Mouse (Mus musculus): ENCODE measurements around the gene Fam83e. TPM values are rescaled to one million over a fixed set of nuclear protein-coding genes. Genes with fewer than 3 reads are reported as not detected.

Gene Fam83e
- polyA plus RNA-seq, 1 experiment from 2014 or later: 16.0 TPM

GRCm38 (mm10) chr7:45700301-45701015, 20.6 kb upstream of the Fam83e start:
- peak overlapping the region; percentile 57 for H3K4me2 ChIP-seq (ENCODE audit: low read depth, low read length)
- no peaks in the 10 kb centered on the region for H3K9me3 ChIP-seq (replicated peaks; ENCODE audit: control insufficient read depth, low read length)
- 2% methylated on average over 20 of the region's 20 CpGs for WGBS
- H3K27me3 ChIP-seq (ENCODE audit: control insufficient read depth, insufficient read depth, low read length): peaks cover 20% of the 10 kb centered on the region; the same call in 1 of the 2 replicates
- H3K36me3 ChIP-seq (ENCODE audit: control insufficient read depth, insufficient read depth, low read length): no peaks in the 10 kb centered on the region
- H3K4me1 ChIP-seq (ENCODE audit: control insufficient read depth, insufficient read depth, low read length): peaks cover 19% of the 10 kb centered on the region
- H3K27ac ChIP-seq (ENCODE audit: low read length): no peak overlapping the region
- no peak for ATAC-seq (ENCODE audit: insufficient read depth, low FRiP score)
- H3K4me3 ChIP-seq (replicated peaks; ENCODE audit: low read length): peak overlapping the region; percentile 40
- H3K9ac ChIP-seq (ENCODE audit: low read length): peak overlapping the region; percentile 54

- Histone ChIP-seq H3K27ac (ENCODE audit: low read length) (peak overlapping the region; percentile 5; the same call in 1 of the 2 replicates), H3K4me2 (ENCODE audit: low read depth, low read length) (peak overlapping the region; percentile 57), H3K4me1 (ENCODE audit: control insufficient read depth, insufficient read depth, low read length) (peaks cover 25% of the 10 kb centered on the region), H3K36me3 (ENCODE audit: control insufficient read depth, insufficient read depth, low read length) (no peaks in the 10 kb centered on the region), H3K9ac (ENCODE audit: low read length) (peak overlapping the region; percentile 54), H3K27me3 (ENCODE audit: control insufficient read depth, insufficient read depth, low read length) (peaks cover 20% of the 10 kb centered on the region; the same call in 1 of the 2 replicates), H3K9me3 (replicated peaks; ENCODE audit: control insufficient read depth, low read length) (no peaks in the 10 kb centered on the region), H3K4me3 (replicated peaks; ENCODE audit: low read length) (peak overlapping the region; percentile 40)
- ATAC-seq (ENCODE audit: insufficient read depth, low FRiP score): no peak
- WGBS: 36% methylated on average over 11 of the region's 11 CpGs
These were observed 19.9 kb upstream of the Fam83e start for GRCm38 (mm10) chr7:45701072-45701471.

- Histone ChIP-seq H3K4me1 (ENCODE audit: control insufficient read depth, insufficient read depth, low read length) (peaks cover 28% of the 10 kb centered on the region), H3K9ac (ENCODE audit: low read length) (no peak overlapping the region), H3K36me3 (ENCODE audit: control insufficient read depth, insufficient read depth, low read length) (no peaks in the 10 kb centered on the region), H3K9me3 (replicated peaks; ENCODE audit: control insufficient read depth, low read length) (no peaks in the 10 kb centered on the region), H3K27ac (ENCODE audit: low read length) (no peak overlapping the region), H3K4me3 (replicated peaks; ENCODE audit: low read length) (0 out of 2 replicates have a peak overlapping the region, but pooled peaks have one; percentile 40), H3K27me3 (ENCODE audit: control insufficient read depth, insufficient read depth, low read length) (peaks cover 20% of the 10 kb centered on the region; the same call in 1 of the 2 replicates), H3K4me2 (ENCODE audit: low read depth, low read length) (0 out of 2 replicates have a peak overlapping the region, but pooled peaks have one; percentile 57)
- WGBS: 88% methylated on average over 11 of the region's 11 CpGs
- no peak for ATAC-seq (ENCODE audit: insufficient read depth, low FRiP score)
These were observed 19.4 kb upstream of the Fam83e start for GRCm38 (mm10) chr7:45701607-45702006.

- H3K4me2 ChIP-seq (ENCODE audit: low read depth, low read length): no peak overlapping the region
- peaks cover 33% of the 10 kb centered on the region for H3K4me1 ChIP-seq (ENCODE audit: control insufficient read depth, insufficient read depth, low read length)
- ATAC-seq (ENCODE audit: insufficient read depth, low FRiP score): no peak
- H3K9me3 ChIP-seq (replicated peaks; ENCODE audit: control insufficient read depth, low read length): no peaks in the 10 kb centered on the region
- H3K27ac ChIP-seq (ENCODE audit: low read length): no peak overlapping the region
- H3K9ac ChIP-seq (ENCODE audit: low read length): no peak overlapping the region
- H3K4me3 ChIP-seq (replicated peaks; ENCODE audit: low read length): no peak overlapping the region
- H3K36me3 ChIP-seq (ENCODE audit: control insufficient read depth, insufficient read depth, low read length): no peaks in the 10 kb centered on the region
- H3K27me3 ChIP-seq (ENCODE audit: control insufficient read depth, insufficient read depth, low read length): peaks cover 20% of the 10 kb centered on the region; the same call in 1 of the 2 replicates
- 94% methylated on average over 11 of the region's 11 CpGs for WGBS
These were observed 18.7 kb upstream of the Fam83e start for GRCm38 (mm10) chr7:45702316-45702715.

GRCm38 (mm10) chr7:45702809-45703520, 18.0 kb upstream of the Fam83e start:
- peaks cover 37% of the 10 kb centered on the region for H3K4me1 ChIP-seq (ENCODE audit: control insufficient read depth, insufficient read depth, low read length)
- no peak overlapping the region for H3K4me2 ChIP-seq (ENCODE audit: low read depth, low read length)
- no peak overlapping the region for H3K9ac ChIP-seq (ENCODE audit: low read length)
- no peak overlapping the region for H3K4me3 ChIP-seq (replicated peaks; ENCODE audit: low read length)
- H3K9me3 ChIP-seq (replicated peaks; ENCODE audit: control insufficient read depth, low read length): no peaks in the 10 kb centered on the region
- no peak for ATAC-seq (ENCODE audit: insufficient read depth, low FRiP score)
- peaks cover 20% of the 10 kb centered on the region; the same call in 1 of the 2 replicates for H3K27me3 ChIP-seq (ENCODE audit: control insufficient read depth, insufficient read depth, low read length)
- H3K27ac ChIP-seq (ENCODE audit: low read length): no peak overlapping the region
- WGBS: 87% methylated on average over 17 of the region's 17 CpGs
- no peaks in the 10 kb centered on the region for H3K36me3 ChIP-seq (ENCODE audit: control insufficient read depth, insufficient read depth, low read length)

GRCm38 (mm10) chr7:45703521-45704033, 17.4 kb upstream of the Fam83e start:
- peak overlapping the region; percentile 77 for H3K9ac ChIP-seq (ENCODE audit: low read length)
- ATAC-seq (ENCODE audit: insufficient read depth, low FRiP score): no peak

GRCm38 (mm10) chr7:45704046-45704559, 16.9 kb upstream of the Fam83e start:
- WGBS: under 1% methylated on average over 13 of the region's 13 CpGs
- peak; percentile 54 for ATAC-seq (ENCODE audit: insufficient read depth, low FRiP score)
- Histone ChIP-seq H3K4me2 (ENCODE audit: low read depth, low read length) (peak overlapping the region; percentile 93), H3K9ac (ENCODE audit: low read length) (peak overlapping the region; percentile 77), H3K36me3 (ENCODE audit: control insufficient read depth, insufficient read depth, low read length) (no peaks in the 10 kb centered on the region), H3K27ac (ENCODE audit: low read length) (peak overlapping the region; percentile 90), H3K4me1 (ENCODE audit: control insufficient read depth, insufficient read depth, low read length) (peaks cover 43% of the 10 kb centered on the region), H3K4me3 (replicated peaks; ENCODE audit: low read length) (peak overlapping the region; percentile 71), H3K27me3 (ENCODE audit: control insufficient read depth, insufficient read depth, low read length) (peaks cover 14% of the 10 kb centered on the region; the same call in 1 of the 2 replicates), H3K9me3 (replicated peaks; ENCODE audit: control insufficient read depth, low read length) (no peaks in the 10 kb centered on the region)

More at GRCm38 (mm10) chr7:45703521-45704033, 17.4 kb upstream of the Fam83e start:
- Histone ChIP-seq H3K4me3 (replicated peaks; ENCODE audit: low read length) (peak overlapping the region; percentile 71), H3K27ac (ENCODE audit: low read length) (peak overlapping the region; percentile 90), H3K4me2 (ENCODE audit: low read depth, low read length) (peak overlapping the region; percentile 93), H3K4me1 (ENCODE audit: control insufficient read depth, insufficient read depth, low read length) (peaks cover 43% of the 10 kb centered on the region), H3K27me3 (ENCODE audit: control insufficient read depth, insufficient read depth, low read length) (peaks cover 19% of the 10 kb centered on the region; the same call in 1 of the 2 replicates), H3K9me3 (replicated peaks; ENCODE audit: control insufficient read depth, low read length) (no peaks in the 10 kb centered on the region), H3K36me3 (ENCODE audit: control insufficient read depth, insufficient read depth, low read length) (no peaks in the 10 kb centered on the region)
- 38% methylated on average over 12 of the region's 12 CpGs for WGBS

- Histone ChIP-seq H3K4me1 (ENCODE audit: control insufficient read depth, insufficient read depth, low read length) (peaks cover 41% of the 10 kb centered on the region), H3K9me3 (replicated peaks; ENCODE audit: control insufficient read depth, low read length) (no peaks in the 10 kb centered on the region), H3K4me3 (replicated peaks; ENCODE audit: low read length) (peak within 1 kb of the TSS; percentile 71), H3K27ac (ENCODE audit: low read length) (peak within 1 kb of the TSS; percentile 97), H3K36me3 (ENCODE audit: control insufficient read depth, insufficient read depth, low read length) (no peaks in the 10 kb centered on the region; the same call in 1 of the 2 replicates), H3K9ac (ENCODE audit: low read length) (peak within 1 kb of the TSS; percentile 80), H3K4me2 (ENCODE audit: low read depth, low read length) (peak within 1 kb of the TSS; percentile 93), H3K27me3 (ENCODE audit: control insufficient read depth, insufficient read depth, low read length) (peaks cover 7% of the 10 kb centered on the region; the same call in 1 of the 2 replicates)
- peak; percentile 89 for ATAC-seq (ENCODE audit: insufficient read depth, low FRiP score)
- WGBS: under 1% methylated on average over 36 of the region's 36 CpGs
These were observed 16.1 kb upstream of the Fam83e start, which contains the start of gene Dbp for GRCm38 (mm10) chr7:45704730-45705442. Gene Dbp, plus strand, starts transcription at chr7:45705088.
